Mouse (Mus musculus): ENCODE results near the gene Btbd2.

GRCm38 (mm10) chr10:80694159-80694938, 37.5 kb upstream of the Btbd2 start:
- TF ChIP-seq CTCF (IDR thresholded peaks at IDR 0.05; ENCODE audit: low read depth): no peak
- TF ChIP-seq EP300 (IDR thresholded peaks at IDR 0.05; ENCODE audit: low read depth): no peak

Measured in liver, postnatal 0 days (tissue).